Mouse (Mus musculus): ENCODE measurements around the gene Gm36028. TPM values are rescaled to one million over a fixed set of nuclear protein-coding genes. Genes with fewer than 3 reads are reported as not detected.

Gm36028 gene
- polyA plus RNA-seq, 1 experiment from 2014 or later: 1.9 TPM

GRCm38 (mm10) chr16:37814383-37814971 lies 46.5 kb downstream of the Gm36028 start:
- WGBS: 7% methylated on average over 7 of the region's 7 CpGs
- no peaks in the 10 kb centered on the region for H3K9me3 ChIP-seq (replicated peaks; ENCODE audit: low read length)
- H3K27ac ChIP-seq: peak overlapping the region; percentile 75
- H3K4me1 ChIP-seq (replicated peaks; ENCODE audit: insufficient read depth, low read length): peaks cover 22% of the 10 kb centered on the region
- H3K4me2 ChIP-seq (ENCODE audit: low read length): no peak overlapping the region; the same call in 1 of the 2 replicates
- ATAC-seq (replicated peaks; ENCODE audit: low FRiP score, low read depth): peak; percentile 96
- H3K9ac ChIP-seq (ENCODE audit: low read depth, low read length): no peak overlapping the region
- no peaks in the 10 kb centered on the region for H3K27me3 ChIP-seq (ENCODE audit: insufficient read depth, low read length)
- no peak overlapping the region for H3K4me3 ChIP-seq (replicated peaks; ENCODE audit: low read depth, low read length)
- peak; percentile 98 for DNase-seq (ENCODE audit: low spot score)
- H3K36me3 ChIP-seq (ENCODE audit: insufficient read depth, low read length): peaks cover 13% of the 10 kb centered on the region; the same call in 1 of the 2 replicates
- TF ChIP-seq CTCF (IDR thresholded peaks at IDR 0.05; ENCODE audit: low read depth): peak; percentile 73

GRCm38 (mm10) chr16:37813691-37814382 lies 47.1 kb downstream of the Gm36028 start:
- Histone ChIP-seq H3K9ac (ENCODE audit: low read depth, low read length) (no peak overlapping the region), H3K27me3 (ENCODE audit: insufficient read depth, low read length) (no peaks in the 10 kb centered on the region), H3K9me3 (replicated peaks; ENCODE audit: low read length) (no peaks in the 10 kb centered on the region), H3K4me1 (replicated peaks; ENCODE audit: insufficient read depth, low read length) (peaks cover 27% of the 10 kb centered on the region), H3K36me3 (ENCODE audit: insufficient read depth, low read length) (peaks cover 8% of the 10 kb centered on the region; the same call in 1 of the 2 replicates), H3K4me3 (replicated peaks; ENCODE audit: low read depth, low read length) (no peak overlapping the region), H3K27ac (peak overlapping the region; percentile 73), H3K4me2 (ENCODE audit: low read length) (no peak overlapping the region)
- DNase-seq (ENCODE audit: low spot score) (no peak), ATAC-seq (replicated peaks; ENCODE audit: low FRiP score, low read depth) (no peak)
- 19% methylated on average over 5 of the region's 5 CpGs for WGBS
- no peak for TF ChIP-seq CTCF (IDR thresholded peaks at IDR 0.05; ENCODE audit: low read depth)

GRCm38 (mm10) chr16:37812474-37812886 lies 48.5 kb downstream of the Gm36028 start:
- H3K9ac ChIP-seq (ENCODE audit: low read depth, low read length): no peak overlapping the region
- no peaks in the 10 kb centered on the region for H3K36me3 ChIP-seq (ENCODE audit: insufficient read depth, low read length)
- H3K27me3 ChIP-seq (ENCODE audit: insufficient read depth, low read length): no peaks in the 10 kb centered on the region
- H3K27ac ChIP-seq: peak overlapping the region; percentile 47; the same call in 1 of the 2 replicates
- no peak overlapping the region for H3K4me3 ChIP-seq (replicated peaks; ENCODE audit: low read depth, low read length)
- no peak overlapping the region for H3K4me2 ChIP-seq (ENCODE audit: low read length)
- peaks cover 33% of the 10 kb centered on the region for H3K4me1 ChIP-seq (replicated peaks; ENCODE audit: insufficient read depth, low read length)
- ATAC-seq (replicated peaks; ENCODE audit: low FRiP score, low read depth) (no peak), DNase-seq (ENCODE audit: low spot score) (peak; percentile 74)
- no peaks in the 10 kb centered on the region for H3K9me3 ChIP-seq (replicated peaks; ENCODE audit: low read length)
- peak; percentile 62 for TF ChIP-seq CTCF (IDR thresholded peaks at IDR 0.05; ENCODE audit: low read depth)
- WGBS: 35% methylated on average over 9 of the region's 9 CpGs

GRCm38 (mm10) chr16:37811874-37812273 lies 49.1 kb downstream of the Gm36028 start:
- Histone ChIP-seq H3K9ac (ENCODE audit: low read depth, low read length) (no peak overlapping the region; the same call in 1 of the 2 replicates), H3K9me3 (replicated peaks; ENCODE audit: low read length) (no peaks in the 10 kb centered on the region), H3K4me2 (ENCODE audit: low read length) (no peak overlapping the region), H3K36me3 (ENCODE audit: insufficient read depth, low read length) (no peaks in the 10 kb centered on the region), H3K27me3 (ENCODE audit: insufficient read depth, low read length) (no peaks in the 10 kb centered on the region), H3K4me3 (replicated peaks; ENCODE audit: low read depth, low read length) (no peak overlapping the region), H3K27ac (peak overlapping the region; percentile 47; the same call in 1 of the 2 replicates), H3K4me1 (replicated peaks; ENCODE audit: insufficient read depth, low read length) (peaks cover 37% of the 10 kb centered on the region)
- DNase-seq (ENCODE audit: low spot score) (no peak), ATAC-seq (replicated peaks; ENCODE audit: low FRiP score, low read depth) (no peak)
- TF ChIP-seq CTCF (IDR thresholded peaks at IDR 0.05; ENCODE audit: low read depth): no peak
- WGBS: 81% methylated on average over 8 of the region's 8 CpGs

GRCm38 (mm10) chr16:37809623-37809992 lies 51.3 kb downstream of the Gm36028 start:
- Histone ChIP-seq H3K27ac (peak overlapping the region; percentile 84), H3K4me2 (ENCODE audit: low read length) (peak overlapping the region; percentile 13; the same call in 1 of the 2 replicates), H3K4me3 (replicated peaks; ENCODE audit: low read depth, low read length) (no peak overlapping the region), H3K4me1 (replicated peaks; ENCODE audit: insufficient read depth, low read length) (peaks cover 33% of the 10 kb centered on the region), H3K36me3 (ENCODE audit: insufficient read depth, low read length) (no peaks in the 10 kb centered on the region), H3K27me3 (ENCODE audit: insufficient read depth, low read length) (no peaks in the 10 kb centered on the region), H3K9me3 (replicated peaks; ENCODE audit: low read length) (no peaks in the 10 kb centered on the region), H3K9ac (ENCODE audit: low read depth, low read length) (no peak overlapping the region)
- 48% methylated on average over 6 of the region's 6 CpGs for WGBS
- no peak for ATAC-seq (replicated peaks; ENCODE audit: low FRiP score, low read depth)
- DNase-seq (ENCODE audit: low spot score): no peak
- no peak for TF ChIP-seq CTCF (IDR thresholded peaks at IDR 0.05; ENCODE audit: low read depth)

- 36% methylated on average over 10 of the region's 10 CpGs for WGBS
- Histone ChIP-seq H3K4me3 (replicated peaks; ENCODE audit: low read depth, low read length) (no peak overlapping the region), H3K27me3 (ENCODE audit: insufficient read depth, low read length) (no peaks in the 10 kb centered on the region), H3K9ac (ENCODE audit: low read depth, low read length) (no peak overlapping the region), H3K9me3 (replicated peaks; ENCODE audit: low read length) (no peaks in the 10 kb centered on the region), H3K36me3 (ENCODE audit: insufficient read depth, low read length) (no peaks in the 10 kb centered on the region), H3K27ac (peak overlapping the region; percentile 84), H3K4me2 (ENCODE audit: low read length) (peak overlapping the region; percentile 13; the same call in 1 of the 2 replicates), H3K4me1 (replicated peaks; ENCODE audit: insufficient read depth, low read length) (peaks cover 33% of the 10 kb centered on the region)
- DNase-seq (ENCODE audit: low spot score) (peak; percentile 89), ATAC-seq (replicated peaks; ENCODE audit: low FRiP score, low read depth) (0 out of 2 replicates have a peak, but pooled peaks have one; percentile 2)
- TF ChIP-seq CTCF (IDR thresholded peaks at IDR 0.05; ENCODE audit: low read depth): no peak
Observed at GRCm38 (mm10) chr16:37808866-37809622, 51.9 kb downstream of the Gm36028 start.

Data from kidney, postnatal 0 days (tissue).